Mouse (Mus musculus) mammary gland, adult 2 months (tissue): ENCODE data around the gene Polr2e. TPM values are rescaled to one million over a fixed set of nuclear protein-coding genes. Genes with fewer than 3 reads are reported as not detected.

Experiments used
- polyA plus RNA-seq: library from polyadenylated mRNA; depleted of rRNA; stranded (reverse); fragments of >200 nt; gene quantifications from 2 replicates; pipeline ENCODE4 v1.2.3, GENCODE M21; 2012; ENCODE audit warnings: low replicate concordance; rRNA removed

The Polr2e gene
- polyA plus RNA-seq, result 129 and 172 TPM in 2 replicates

GRCm38 (mm10) chr10:80039559-80039979 is at the start of gene Polr2e:
Gene Polr2e, minus strand, starts transcription at chr10:80039795.

GRCm38 (mm10) chr10:80047041-80047565 is 7.5 kb upstream of the Polr2e start, which contains the start of gene Gpx4:
Gene Gpx4, plus strand, starts transcription at chr10:80047166.

GRCm38 (mm10) chr10:80016511-80016910 is 23.1 kb downstream of the Polr2e start, which contains the start of gene Arhgap45:
Gene Arhgap45, plus strand, starts transcription at chr10:80016653.

GRCm38 (mm10) chr10:79996272-79997033 is 43.1 kb downstream of the Polr2e start, which contains the start of gene Abca7:
Gene Abca7, plus strand, starts transcription at chr10:79996494.

GRCm38 (mm10) chr10:79988506-79989271 is 50.9 kb downstream of the Polr2e start, which contains the start of gene Cnn2:
Gene Cnn2, plus strand, starts transcription at chr10:79988584.

Other genes starting within 250 kb of the Polr2e start
- gene Prss57, start 248.8 kb downstream of the Polr2e start, polyA plus RNA-seq, result 0.26 and 0.27 TPM in 2 replicates
- gene Palm, start 246.2 kb downstream of the Polr2e start, polyA plus RNA-seq, result 49.2 and 87.4 TPM in 2 replicates
- 1.3 TPM in 2 replicates for gene Misp, start 218.8 kb downstream of the Polr2e start, polyA plus RNA-seq
- gene Ptbp1, start 185.4 kb downstream of the Polr2e start, polyA plus RNA-seq, result 163 and 219 TPM in 2 replicates
- 17.2 and 40.5 TPM in 2 replicates for gene Prtn3, start 165.3 kb downstream of the Polr2e start, polyA plus RNA-seq
- gene Plppr3, start 165.2 kb downstream of the Polr2e start, polyA plus RNA-seq, result 29.8 and 33.3 TPM in 2 replicates
- gene Elane, start 153.5 kb downstream of the Polr2e start, polyA plus RNA-seq, result 3.4 and 5.8 TPM in 2 replicates
- 26,645 and 44,997 TPM in 2 replicates for gene Cfd, start 148.9 kb downstream of the Polr2e start, polyA plus RNA-seq
- 66.2 and 92.4 TPM in 2 replicates for gene Med16, start 130.9 kb downstream of the Polr2e start, polyA plus RNA-seq
- not detected in 2 replicates for gene Gm26602, start 128.9 kb downstream of the Polr2e start, polyA plus RNA-seq
- 9.0 and 14.4 TPM in 2 replicates for gene Kiss1r, start 122.8 kb downstream of the Polr2e start, polyA plus RNA-seq
- 194 and 208 TPM in 2 replicates for gene R3hdm4, start 118.6 kb downstream of the Polr2e start, polyA plus RNA-seq
- gene Arid3a, start 112.8 kb downstream of the Polr2e start, polyA plus RNA-seq, result 5.2 and 16.6 TPM in 2 replicates
- gene Wdr18, start 79.6 kb downstream of the Polr2e start, polyA plus RNA-seq, result 47.1 and 52.1 TPM in 2 replicates
- 0.10 and 0.30 TPM in 2 replicates for gene Grin3b, start 69.1 kb downstream of the Polr2e start, polyA plus RNA-seq
- 304 and 505 TPM in 2 replicates for gene Tmem259, start 55.5 kb downstream of the Polr2e start, polyA plus RNA-seq
- gene Cnn2, start 51.2 kb downstream of the Polr2e start, polyA plus RNA-seq, result 138 and 301 TPM in 2 replicates
- gene Abca7, start 43.3 kb downstream of the Polr2e start, polyA plus RNA-seq, result 23.5 and 40.2 TPM in 2 replicates
- gene Arhgap45, start 23.1 kb downstream of the Polr2e start, polyA plus RNA-seq, result 152 and 343 TPM in 2 replicates
- 1,265 and 1,308 TPM in 2 replicates for gene Gpx4, start 7.4 kb upstream of the Polr2e start, polyA plus RNA-seq
- 106 and 161 TPM in 2 replicates for gene Sbno2, start 65.8 kb upstream of the Polr2e start, polyA plus RNA-seq
- 164 and 186 TPM in 2 replicates for gene Stk11, start 76.0 kb upstream of the Polr2e start, polyA plus RNA-seq
- gene Atp5d, start 98.8 kb upstream of the Polr2e start, polyA plus RNA-seq, result 1,044 and 2,712 TPM in 2 replicates
- 27.7 and 53.0 TPM in 2 replicates for gene Cbarp, start 101.0 kb upstream of the Polr2e start, polyA plus RNA-seq
- 83.5 and 239 TPM in 2 replicates for gene Midn, start 108.5 kb upstream of the Polr2e start, polyA plus RNA-seq
- 93.4 and 153 TPM in 2 replicates for gene Cirbp, start 126.2 kb upstream of the Polr2e start, polyA plus RNA-seq
- gene 1600002K03Rik, start 133.1 kb upstream of the Polr2e start, polyA plus RNA-seq, result 11.7 and 15.0 TPM in 2 replicates
- gene Efna2, start 139.7 kb upstream of the Polr2e start, polyA plus RNA-seq, result 5.0 and 12.1 TPM in 2 replicates
- gene Mum1, start 186.6 kb upstream of the Polr2e start, polyA plus RNA-seq, result 45.9 and 46.8 TPM in 2 replicates
- gene Ndufs7, start 209.3 kb upstream of the Polr2e start, polyA plus RNA-seq, result 857 and 948 TPM in 2 replicates
- gene Gamt, start 221.2 kb upstream of the Polr2e start, polyA plus RNA-seq, result 41.6 and 54.2 TPM in 2 replicates
- gene Dazap1, start 221.7 kb upstream of the Polr2e start, polyA plus RNA-seq, result 40.3 and 92.4 TPM in 2 replicates